Mouse (Mus musculus) hindbrain, embryonic 12.5 days (tissue): ENCODE measurements around the gene Acly. TPM values are rescaled to one million over a fixed set of nuclear protein-coding genes. Genes with fewer than 3 reads are reported as not detected.
A peak's percentile ranks its signal among the peaks of the same experiment; 100 is the strongest.
"Not testable (repeated sequence)": the region's sequence is repeated elsewhere in the genome, so short reads cannot be mapped to it uniquely, and the experiment has no call there.

ENCODE experiments used
- ATAC-seq: fragments of 200-750 bp; cut with Nextera tagmentation; 2 replicates; pipeline ENCODE4 v1.8.0; 2017; ENCODE audit warnings: moderate TSS enrichment; ENCODE audit not compliant: low FRiP score
- H3K27ac ChIP-seq: fragments of 300-500 bp; sonication (generic); 2 replicates; pipeline ENCODE4 v1.5.1; 2016; ENCODE audit warnings: mild to moderate bottlenecking
- H3K27me3 ChIP-seq: fragments of 300-500 bp; sonication (generic); 2 replicates; pipeline ENCODE4 v1.6.1; 2016; ENCODE audit warnings: mild to moderate bottlenecking
- H3K36me3 ChIP-seq: fragments of 300-500 bp; sonication (generic); 2 replicates; pipeline ENCODE4 v1.6.1; 2016; ENCODE audit warnings: mild to moderate bottlenecking
- H3K4me1 ChIP-seq: fragments of 300-500 bp; sonication (generic); 2 replicates; pipeline ENCODE4 v1.6.1; 2016
- H3K4me2 ChIP-seq: fragments of 300-500 bp; sonication (generic); replicated peaks from 2 replicates; pipeline ENCODE4 v1.6.1; 2016; ENCODE audit warnings: mild to moderate bottlenecking
- H3K4me3 ChIP-seq: fragments of 300-500 bp; sonication (generic); 2 replicates; pipeline ENCODE4 v1.5.1; 2016; ENCODE audit warnings: mild to moderate bottlenecking
- H3K9ac ChIP-seq: fragments of 300-500 bp; sonication (generic); 2 replicates; pipeline ENCODE4 v1.6.1; 2016; ENCODE audit warnings: mild to moderate bottlenecking, moderate library complexity
- H3K9me3 ChIP-seq: fragments of 300-500 bp; sonication (generic); replicated peaks from 2 replicates; pipeline ENCODE4 v1.6.1; 2016; ENCODE audit warnings: mild to moderate bottlenecking
- WGBS: fragments of 180-500 bp; shearing (Covaris S2); methylation state at CpG from one replicate; pipeline ENCODE4 v1.1.7; 2016; 5-methylcytosine and 5-hydroxymethylcytosine counted together
- polyA plus RNA-seq: library from polyadenylated mRNA; unstranded; fragments of >200 nt; fragmentation: Nextera tagmentation; extraction: Ambion mirVana; gene quantifications from 2 replicates; pipeline ENCODE4 v1.2.1, GENCODE M21; 2016

Acly gene
- polyA plus RNA-seq, 1 experiment from 2014 or later = 348 TPM

- Histone ChIP-seq H3K4me2 (peak within 1 kb of the TSS; percentile 73), H3K27me3 (no peaks in the 10 kb centered on the region), H3K9ac (peak within 1 kb of the TSS; percentile 54), H3K27ac (peak within 1 kb of the TSS; percentile 37; the same call in 1 of the 2 replicates), H3K9me3 (no peaks in the 10 kb centered on the region), H3K36me3 (no peaks in the 10 kb centered on the region), H3K4me3 (peak within 1 kb of the TSS; percentile 37), H3K4me1 (peaks cover 6% of the 10 kb centered on the region; the same call in 1 of the 2 replicates)
- WGBS = 4% methylated on average over 28 of the region's 28 CpGs
- peak; percentile 95 for ATAC-seq
Observed at GRCm38 (mm10) chr11:100544832-100545745, 17.3 kb upstream of the Acly start, which contains the start of gene Ttc25. Gene Ttc25 (plus strand): TSS chr11:100545607.

- peaks cover 6% of the 10 kb centered on the region; the same call in 1 of the 2 replicates for H3K4me1 ChIP-seq
- H3K9me3 ChIP-seq = no peaks in the 10 kb centered on the region
- H3K9ac ChIP-seq = no peak overlapping the region
- no peak overlapping the region for H3K4me2 ChIP-seq
- ATAC-seq = no peak
- H3K27ac ChIP-seq = no peak overlapping the region
- 83% methylated on average over 2 of the region's 2 CpGs for WGBS
- no peaks in the 10 kb centered on the region for H3K36me3 ChIP-seq
- no peaks in the 10 kb centered on the region for H3K27me3 ChIP-seq
- H3K4me3 ChIP-seq = no peak overlapping the region
Observed at GRCm38 (mm10) chr11:100541577-100541976, 13.8 kb upstream of the Acly start.

- no peaks in the 10 kb centered on the region for H3K36me3 ChIP-seq
- H3K27me3 ChIP-seq = no peaks in the 10 kb centered on the region
- ATAC-seq = no peak
- H3K27ac ChIP-seq = no peak overlapping the region
- no peak overlapping the region for H3K9ac ChIP-seq
- H3K9me3 ChIP-seq = no peaks in the 10 kb centered on the region
- no peak overlapping the region for H3K4me3 ChIP-seq
- H3K4me1 ChIP-seq = peaks cover 3% of the 10 kb centered on the region; the same call in 1 of the 2 replicates
- H3K4me2 ChIP-seq = no peak overlapping the region
- WGBS = 51% methylated on average over 6 of the region's 6 CpGs
Observed at GRCm38 (mm10) chr11:100540966-100541365, 13.2 kb upstream of the Acly start.

- Histone ChIP-seq H3K27me3 (no peaks in the 10 kb centered on the region), H3K4me1 (no peaks in the 10 kb centered on the region), H3K4me3 (no peak overlapping the region), H3K9ac (no peak overlapping the region), H3K4me2 (no peak overlapping the region), H3K36me3 (no peaks in the 10 kb centered on the region), H3K27ac (no peak overlapping the region), H3K9me3 (no peaks in the 10 kb centered on the region)
- ATAC-seq = no peak
Observed at GRCm38 (mm10) chr11:100536466-100536865, 8.7 kb upstream of the Acly start.

- Histone ChIP-seq H3K9ac (no peak overlapping the region), H3K27me3 (no peaks in the 10 kb centered on the region), H3K27ac (no peak overlapping the region), H3K4me3 (no peak overlapping the region), H3K9me3 (no peaks in the 10 kb centered on the region), H3K4me2 (no peak overlapping the region), H3K36me3 (no peaks in the 10 kb centered on the region), H3K4me1 (no peaks in the 10 kb centered on the region)
- 88% methylated on average over 1 of the region's 1 CpGs for WGBS
- no peak for ATAC-seq
Observed at GRCm38 (mm10) chr11:100535996-100536395, 8.2 kb upstream of the Acly start.

- not testable (repeated sequence) for ATAC-seq, H3K4me2 ChIP-seq, H3K27me3 ChIP-seq, H3K27ac ChIP-seq, H3K9ac ChIP-seq, H3K4me3 ChIP-seq, H3K4me1 ChIP-seq, H3K9me3 ChIP-seq, H3K36me3 ChIP-seq
- 83% methylated on average over 6 of the region's 6 CpGs for WGBS
Observed at GRCm38 (mm10) chr11:100534821-100535220, 7.0 kb upstream of the Acly start.

- 83% methylated on average over 2 of the region's 2 CpGs for WGBS
- not testable (repeated sequence) for ATAC-seq, H3K4me1 ChIP-seq, H3K4me2 ChIP-seq, H3K4me3 ChIP-seq, H3K9ac ChIP-seq, H3K27me3 ChIP-seq, H3K27ac ChIP-seq, H3K9me3 ChIP-seq, H3K36me3 ChIP-seq
Observed at GRCm38 (mm10) chr11:100534411-100534810, 6.6 kb upstream of the Acly start.

GRCm38 (mm10) chr11:100533871-100534270 is 6.1 kb upstream of the Acly start:
- Histone ChIP-seq H3K27ac (no peak overlapping the region), H3K36me3 (no peaks in the 10 kb centered on the region), H3K27me3 (no peaks in the 10 kb centered on the region), H3K4me1 (no peaks in the 10 kb centered on the region), H3K9ac (no peak overlapping the region), H3K9me3 (no peaks in the 10 kb centered on the region), H3K4me2 (no peak overlapping the region), H3K4me3 (no peak overlapping the region)
- 56% methylated on average over 6 of the region's 6 CpGs for WGBS
- no peak for ATAC-seq

- peaks cover 31% of the 10 kb centered on the region for H3K4me1 ChIP-seq
- H3K9me3 ChIP-seq = no peaks in the 10 kb centered on the region
- 24% methylated on average over 19 of the region's 19 CpGs for WGBS
- H3K4me3 ChIP-seq = peak overlapping the region; percentile 64
- peaks cover 1% of the 10 kb centered on the region; the same call in 1 of the 2 replicates for H3K36me3 ChIP-seq
- peak overlapping the region; percentile 82 for H3K4me2 ChIP-seq
- peak overlapping the region; percentile 40 for H3K9ac ChIP-seq
- ATAC-seq = no peak; the same call in 1 of the 2 replicates
- H3K27ac ChIP-seq = peak overlapping the region; percentile 88
- H3K27me3 ChIP-seq = no peaks in the 10 kb centered on the region
Observed at GRCm38 (mm10) chr11:100528375-100529165, 770 bp upstream of the Acly start.

GRCm38 (mm10) chr11:100527066-100527457 is 738 bp downstream of the Acly start:
- H3K36me3 ChIP-seq = peaks cover 16% of the 10 kb centered on the region
- H3K4me2 ChIP-seq = peak overlapping the region; percentile 82
- peak overlapping the region; percentile 64 for H3K4me3 ChIP-seq
- ATAC-seq = peak; percentile 42
- H3K9me3 ChIP-seq = no peaks in the 10 kb centered on the region
- H3K4me1 ChIP-seq = peaks cover 31% of the 10 kb centered on the region
- no peaks in the 10 kb centered on the region for H3K27me3 ChIP-seq
- peak overlapping the region; percentile 88 for H3K27ac ChIP-seq
- WGBS = under 1% methylated on average over 26 of the region's 26 CpGs
- H3K9ac ChIP-seq = peak overlapping the region; percentile 84

- Histone ChIP-seq H3K4me2 (peak overlapping the region; percentile 82), H3K27ac (peak overlapping the region; percentile 88; the same call in 1 of the 2 replicates), H3K27me3 (no peaks in the 10 kb centered on the region), H3K4me3 (peak overlapping the region; percentile 64), H3K9me3 (no peaks in the 10 kb centered on the region), H3K36me3 (peaks cover 24% of the 10 kb centered on the region), H3K9ac (peak overlapping the region; percentile 84), H3K4me1 (peaks cover 31% of the 10 kb centered on the region)
- ATAC-seq = no peak
- WGBS = 3% methylated on average over 15 of the region's 15 CpGs
Observed at GRCm38 (mm10) chr11:100526052-100526816, 1.6 kb downstream of the Acly start.
